Mouse (Mus musculus) bone marrow, adult 2 months (tissue): ENCODE measurements around the gene Arhgap18.

Source experiments
- CTCF ChIP-seq: fragments of 200-500 bp; IDR thresholded peaks from 2 replicates; pipeline ENCODE4 v1.5.1; 2011; ENCODE audit warnings: low read length, control low read depth; ENCODE audit not compliant: control insufficient read depth, insufficient read depth
- POLR2A ChIP-seq: fragments of 200-500 bp; IDR thresholded peaks from 2 replicates; pipeline ENCODE4 v1.6.1; 2011; ENCODE audit warnings: low read depth, mild to moderate bottlenecking, control low read depth, low read length, borderline replicate concordance; ENCODE audit not compliant: control insufficient read depth

DNA sequence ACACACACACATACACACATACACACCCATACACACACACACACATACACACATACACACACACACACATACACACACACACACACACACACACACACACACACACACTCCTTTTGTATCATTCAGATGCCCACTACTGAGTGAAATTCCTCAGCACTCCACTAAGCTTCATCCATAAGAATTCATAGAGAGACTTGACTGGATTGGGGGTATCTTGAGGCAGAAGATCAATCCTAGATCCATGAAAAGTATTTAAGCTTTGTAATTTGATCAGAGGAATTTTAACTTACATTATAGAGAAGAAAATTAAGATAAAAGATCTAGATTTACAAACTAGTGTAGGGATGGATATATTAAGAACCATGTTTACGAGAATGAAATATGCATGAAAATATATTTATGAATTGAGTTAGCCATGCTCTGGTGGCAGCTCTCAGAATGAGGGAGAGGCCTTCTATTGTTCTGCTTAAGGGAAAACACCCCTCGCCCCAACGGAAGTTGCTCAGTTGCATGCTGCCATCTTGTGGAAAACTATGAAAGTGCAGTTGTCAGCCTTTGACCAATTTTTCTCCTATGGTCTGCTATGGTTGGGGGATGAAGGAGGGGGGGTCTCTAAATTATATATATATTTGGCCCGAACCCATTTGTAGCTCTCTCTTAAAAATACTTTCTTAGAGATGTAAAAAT lies 137.2 kb downstream of the Arhgap18 start:
- TF ChIP-seq CTCF (peak; percentile 74), POLR2A (no peak)
